8 mouse cellular contexts compared by ENCODE assay signal in genomic region chr11:78751843-78752203, GRCm38 (mm10). TPM values are rescaled to one million over a fixed set of nuclear protein-coding genes. Genes with fewer than 3 reads are reported as not detected.
DNase-seq lines count a peak whose midpoint lies in the region; ATAC-seq and TF ChIP-seq lines count a peak whose summit lies in the region.

No protein-coding gene starts in this region.

- no peaks in the 10 kb centered on the region for H3K9me3 ChIP-seq in kidney, embryonic 16.5 days (ENCODE audit: low read length)
- no peaks in the 10 kb centered on the region for H3K9me3 ChIP-seq in embryonic facial prominence, embryonic 10.5 days
- no peaks in the 10 kb centered on the region for H3K9me3 ChIP-seq in hindbrain, postnatal 0 days (ENCODE audit: low read length)
- no peaks in the 10 kb centered on the region for H3K9me3 ChIP-seq in midbrain, embryonic 16.5 days (replicated peaks; ENCODE audit: control insufficient read depth, low read length, poor library complexity, severe bottlenecking)

- H3K4me2 ChIP-seq in kidney, embryonic 16.5 days (replicated peaks; ENCODE audit: low read depth, low read length) = peak overlapping the region; percentile 70
- H3K4me2 ChIP-seq in hindbrain, postnatal 0 days (ENCODE audit: low read depth, low read length) = peak overlapping the region; percentile 75
- H3K4me2 ChIP-seq in midbrain, embryonic 16.5 days (ENCODE audit: low read length) = peak overlapping the region; percentile 80

- peaks cover 7% of the 10 kb centered on the region for H3K4me1 ChIP-seq in kidney, embryonic 16.5 days (ENCODE audit: insufficient read depth, low read length)
- peaks cover 26% of the 10 kb centered on the region for H3K4me1 ChIP-seq in embryonic facial prominence, embryonic 10.5 days
- no peaks in the 10 kb centered on the region for H3K4me1 ChIP-seq in hindbrain, postnatal 0 days (ENCODE audit: insufficient read depth, low read length)
- peaks cover 11% of the 10 kb centered on the region for H3K4me1 ChIP-seq in midbrain, embryonic 16.5 days (ENCODE audit: control insufficient read depth, insufficient read depth, low read length)

- peak overlapping the region; percentile 60 for H3K4me3 ChIP-seq in kidney, embryonic 16.5 days (ENCODE audit: low read length)
- H3K4me3 ChIP-seq in embryonic facial prominence, embryonic 10.5 days = peak overlapping the region; percentile 75
- H3K4me3 ChIP-seq in hindbrain, postnatal 0 days (ENCODE audit: low read length) = peak overlapping the region; percentile 62
- H3K4me3 ChIP-seq in midbrain, embryonic 16.5 days (ENCODE audit: low read depth, low read length) = peak overlapping the region; percentile 66

- peak; percentile 40; the same call in 1 of the 2 replicates for ATAC-seq in kidney, embryonic 16.5 days (ENCODE audit: low FRiP score, low TSS enrichment)
- ATAC-seq in hindbrain, postnatal 0 days = peak; percentile 43; the same call in 1 of the 2 replicates
- 0 out of 2 replicates have a peak, but pooled peaks have one; percentile 25 for ATAC-seq in midbrain, embryonic 16.5 days

- WGBS in kidney, embryonic 16.5 days = 3% methylated on average over 2 of the region's 2 CpGs
- 14% methylated on average over 2 of the region's 2 CpGs for WGBS in embryonic facial prominence, embryonic 10.5 days
- WGBS in hindbrain, postnatal 0 days = 7% methylated on average over 2 of the region's 2 CpGs
- 4% methylated on average over 2 of the region's 2 CpGs for WGBS in midbrain, embryonic 16.5 days

- H3K9ac ChIP-seq in kidney, embryonic 16.5 days (replicated peaks; ENCODE audit: low read length) = peak overlapping the region; percentile 80
- peak overlapping the region; percentile 78 for H3K9ac ChIP-seq in hindbrain, postnatal 0 days (replicated peaks; ENCODE audit: low read length)
- H3K9ac ChIP-seq in midbrain, embryonic 16.5 days (ENCODE audit: low read depth, low read length) = peak overlapping the region; percentile 80

- no peak for DNase-seq in kidney, adult 9 months
- no peak for DNase-seq in embryonic facial prominence, embryonic 10.5 days (ENCODE audit: low spot score)
- no peak for DNase-seq in hindbrain, postnatal 0 days (ENCODE audit: low spot score)
- no peak for DNase-seq in left cerebral cortex, postnatal 4 days
- no peak for DNase-seq in adrenal gland, adult 8-10 months
- DNase-seq in spleen, postnatal 4 days (ENCODE audit: low spot score in 2 of 2) = no peak

- H3K36me3 ChIP-seq in kidney, embryonic 16.5 days (ENCODE audit: insufficient read depth, low read length) = no peaks in the 10 kb centered on the region; the same call in 1 of the 2 replicates
- H3K36me3 ChIP-seq in embryonic facial prominence, embryonic 10.5 days (replicated peaks) = peaks cover 26% of the 10 kb centered on the region
- no peaks in the 10 kb centered on the region for H3K36me3 ChIP-seq in hindbrain, postnatal 0 days (ENCODE audit: insufficient read depth, low read length)
- peaks cover 3% of the 10 kb centered on the region; the same call in 1 of the 2 replicates for H3K36me3 ChIP-seq in midbrain, embryonic 16.5 days (ENCODE audit: control insufficient read depth, insufficient read depth, low read length)

- intact Hi-C loops in left cerebral cortex, postnatal 4 days (cut with DNase I) = no loop called here

- TF ChIP-seq CTCF in hindbrain, postnatal 0 days (IDR thresholded peaks at IDR 0.05; ENCODE audit: low read depth) = no peak

- H3K27me3 ChIP-seq in kidney, embryonic 16.5 days (ENCODE audit: insufficient read depth, low read length) = no peaks in the 10 kb centered on the region
- H3K27me3 ChIP-seq in embryonic facial prominence, embryonic 10.5 days (replicated peaks; ENCODE audit: low read depth, poor library complexity, severe bottlenecking) = no peaks in the 10 kb centered on the region
- H3K27me3 ChIP-seq in hindbrain, postnatal 0 days (ENCODE audit: insufficient read depth, low read length) = no peaks in the 10 kb centered on the region
- H3K27me3 ChIP-seq in midbrain, embryonic 16.5 days (ENCODE audit: control insufficient read depth, insufficient read depth, low read depth, low read length) = no peaks in the 10 kb centered on the region

- no peak overlapping the region for H3K27ac ChIP-seq in kidney, embryonic 16.5 days (ENCODE audit: low read length)
- H3K27ac ChIP-seq in embryonic facial prominence, embryonic 10.5 days (replicated peaks) = peak overlapping the region; percentile 91
- peak overlapping the region; percentile 87; the same call in 1 of the 2 replicates for H3K27ac ChIP-seq in hindbrain, postnatal 0 days
- peak overlapping the region; percentile 82 for H3K27ac ChIP-seq in midbrain, embryonic 16.5 days (ENCODE audit: low read length)

RNA-seq across cellular contexts. Expression of gene Ccnq, which starts 0.3 kb away (rescaled TPM):
- polyA plus RNA-seq in kidney, embryonic 16.5 days (2015; fragmentation: Nextera tagmentation; extraction: Ambion mirVana) = 44.1 and 47.0 TPM in 2 replicates
- polyA plus RNA-seq in embryonic facial prominence, embryonic 10.5 days (2016; fragmentation: Nextera tagmentation; extraction: Ambion mirVana) = 36.6 and 37.9 TPM in 2 replicates
- total RNA-seq in hindbrain, postnatal 0 days (2014; rRNA removed) = 35.9 and 39.0 TPM in 2 replicates
- polyA plus RNA-seq in hindbrain, postnatal 0 days (2015; fragmentation: Nextera tagmentation; extraction: Ambion mirVana) = 35.4 and 37.5 TPM in 2 replicates
- polyA plus RNA-seq in midbrain, embryonic 16.5 days (2015; fragmentation: Nextera tagmentation; extraction: Ambion mirVana) = 25.2 and 27.8 TPM in 2 replicates
- total RNA-seq in left cerebral cortex, postnatal 4 days (2021) = 10 to 100 TPM; 16.8 to 17.5 TPM
- total RNA-seq in adrenal gland, adult 8-10 months (2022) = 10 to 100 TPM; 61.2 to 71.8 (median 64.7) TPM

RNA-seq across cellular contexts. Expression of gene Nlk, which starts 54.6 kb away (rescaled TPM):
- 14.3 and 16.3 TPM in 2 replicates for polyA plus RNA-seq in kidney, embryonic 16.5 days (2015; fragmentation: Nextera tagmentation; extraction: Ambion mirVana)
- 15.8 and 16.4 TPM in 2 replicates for polyA plus RNA-seq in embryonic facial prominence, embryonic 10.5 days (2016; fragmentation: Nextera tagmentation; extraction: Ambion mirVana)
- 30.4 and 36.7 TPM in 2 replicates for total RNA-seq in hindbrain, postnatal 0 days (2014; rRNA removed)
- 20.0 and 20.6 TPM in 2 replicates for polyA plus RNA-seq in hindbrain, postnatal 0 days (2015; fragmentation: Nextera tagmentation; extraction: Ambion mirVana)
- 26.2 and 27.7 TPM in 2 replicates for polyA plus RNA-seq in midbrain, embryonic 16.5 days (2015; fragmentation: Nextera tagmentation; extraction: Ambion mirVana)
- 10 to 100 TPM; 49.3 to 52.0 TPM for total RNA-seq in left cerebral cortex, postnatal 4 days (2021)
- total RNA-seq in adrenal gland, adult 8-10 months (2022) = 10 to 100 TPM; 45.2 to 62.8 (median 54.4) TPM
